Mouse (Mus musculus) liver, embryonic 14.5 days (tissue): Measurements from ENCODE around the gene Tram1l1.

Experiments used
- CTCF ChIP-seq: IDR thresholded peaks from 2 replicates; pipeline ENCODE4 v1.5.1; 2016; ENCODE audit warnings: antibody characterized with exemption, low read depth, control low read depth
- EP300 ChIP-seq: IDR thresholded peaks from 2 replicates; pipeline ENCODE4 v1.6.1; 2016; ENCODE audit warnings: antibody characterized with exemption, low read depth

- TF ChIP-seq CTCF (no peak), EP300 (no peak)
Measured at GRCm38 (mm10) chr3:124271668-124272067, 49.0 kb upstream of the Tram1l1 start.
